Mouse (Mus musculus): Measurements from ENCODE around the gene Sae1.

- TF ChIP-seq CTCF (conservative IDR thresholded peaks at IDR 0.05; ENCODE audit: insufficient read depth, insufficient read length, low read depth, low read length): no peak
- no peak for TF ChIP-seq POLR2A (IDR thresholded peaks at IDR 0.05; ENCODE audit: low read depth, low read length)
These were observed 99.8 kb downstream of the Sae1 start for GRCm38 (mm10) chr7:16287791-16288190.
